Mouse (Mus musculus) T-helper 17 cell (primary cell): ENCODE measurements around the gene Cd200r1.

Experiments used
- in situ Hi-C, 2 experiments: fragments of 300-600 bp; cut with MboI, MseI; formaldehyde crosslinking; loops; 1 replicate in 1 of 2; 2 replicates in 1 of 2; pipeline ENCODE4 v1.15.1; 2025; ENCODE audit warnings: high pct_unique_total_duplicates in 2 of 2

Cd200r1 gene

DNA sequence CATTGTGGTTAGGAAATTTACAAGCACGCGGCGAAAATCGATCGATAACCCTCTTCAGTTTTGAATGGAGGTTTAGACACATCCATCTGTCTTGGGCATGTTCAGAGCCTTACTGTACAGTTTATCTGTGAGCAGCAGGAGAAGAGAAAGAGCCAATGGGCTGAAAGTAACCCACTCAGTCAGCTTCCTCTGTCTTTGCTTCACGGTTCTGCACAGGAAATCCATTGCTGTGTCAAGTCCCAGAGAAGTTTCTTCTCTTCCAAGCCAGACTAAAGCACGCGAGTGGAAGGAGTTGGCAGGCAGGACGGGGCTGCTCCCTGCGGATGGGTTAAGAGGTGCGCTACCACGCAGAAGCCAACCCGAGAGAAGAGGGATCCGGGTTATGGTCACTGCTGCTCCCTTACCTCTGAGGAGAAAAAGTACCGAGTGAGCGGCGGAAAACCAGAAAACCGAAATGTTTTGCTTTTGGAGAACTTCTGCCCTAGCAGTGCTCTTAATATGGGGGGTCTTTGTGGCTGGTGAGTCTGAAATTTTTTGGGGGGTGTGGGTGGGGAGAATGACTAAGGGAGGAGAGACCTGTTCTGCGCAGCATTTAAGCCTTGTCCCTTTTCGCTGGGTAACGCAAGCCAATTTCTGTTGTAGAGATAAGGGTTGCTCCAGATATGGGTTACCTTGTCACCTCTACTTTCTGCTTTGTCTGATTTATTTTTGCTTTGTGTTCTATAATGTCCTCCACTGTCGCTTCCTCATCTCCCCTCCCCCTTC, at the start of gene Cd200r1:
Gene Cd200r1, plus strand, starts transcription at position 182 of the 765 bp plus-strand sequence.
- in situ Hi-C loops, result loop anchor here (10.0 to 25.0 kb wide), 3 partner anchors 269 to 1878 kb away; partner anchors contain the start of genes Abhd10 (in 1 of the 2) and Zbtb20 (in 1 of the 2)

DNA sequence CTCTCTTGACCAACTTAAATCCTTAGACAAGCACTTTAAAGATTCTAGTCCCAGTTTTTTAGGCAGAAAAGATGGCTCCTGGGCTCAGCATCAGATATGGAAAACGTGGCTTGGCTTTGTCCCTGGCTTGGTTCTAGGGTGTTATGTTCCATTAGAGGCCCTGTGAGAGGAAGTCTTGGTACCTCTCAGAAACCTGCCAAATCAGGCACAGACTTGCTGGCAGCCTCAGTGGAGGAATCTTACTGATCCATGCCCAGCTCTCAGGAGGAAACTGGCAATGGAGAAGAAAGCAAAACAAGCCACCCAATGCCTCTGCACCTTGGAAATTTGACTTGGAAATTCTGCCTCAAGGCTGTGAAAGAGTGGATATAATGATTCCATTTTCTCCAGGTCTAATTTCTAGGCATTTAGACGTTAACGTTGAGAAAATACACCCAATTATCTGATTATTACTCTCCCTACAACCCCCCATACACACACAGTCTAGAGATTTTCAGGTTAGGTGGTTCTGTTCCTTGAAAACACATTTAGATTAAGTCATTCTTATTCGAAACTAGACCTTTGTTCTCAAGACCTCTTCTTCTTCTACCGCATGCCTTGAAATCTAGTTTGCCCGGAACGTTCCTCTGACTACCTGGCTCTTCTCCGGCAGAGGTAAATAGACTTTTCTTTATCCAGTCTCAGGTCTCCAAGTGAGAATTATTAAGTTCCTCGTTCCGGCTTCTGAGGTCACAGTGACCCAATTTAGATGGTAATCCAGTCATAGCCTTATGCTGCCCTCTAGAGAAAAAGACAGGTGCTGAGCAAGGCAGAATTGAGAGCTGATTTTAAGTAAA, 49.0 kb upstream of the Cd200r1 start:
- in situ Hi-C loops, result loop anchor here in 1 of 2 experiments (5.0 kb wide), 1 partner anchor 234 kb away; no protein-coding TSS in a partner anchor

- in situ Hi-C loops, result loop anchor here in 1 of 2 experiments (5.0 kb wide), 1 partner anchor 235 kb away; no protein-coding TSS in a partner anchor
Observed at GRCm38 (mm10) chr16:44717141-44717634, 48.3 kb upstream of the Cd200r1 start.

DNA sequence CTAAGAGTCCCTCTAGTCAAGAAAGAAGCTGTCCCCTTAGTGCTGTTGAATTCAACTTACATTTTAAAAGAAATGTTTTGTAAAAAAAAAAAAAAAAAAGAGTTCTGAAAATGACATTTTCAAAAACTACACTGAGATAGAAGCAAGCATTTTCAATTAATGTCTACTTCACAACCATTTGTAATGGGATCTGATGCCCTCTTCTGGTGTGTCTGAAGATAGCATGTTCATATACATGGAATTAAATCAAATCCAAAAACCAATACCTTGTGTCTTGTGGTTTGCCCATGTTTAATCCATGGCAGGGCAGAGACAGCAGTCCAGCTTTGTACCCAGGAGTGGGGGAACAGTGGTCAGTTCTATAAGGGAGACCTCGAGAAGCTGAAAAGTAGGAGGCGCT, 47.7 kb upstream of the Cd200r1 start:
- in situ Hi-C loops, result loop anchor here in 1 of 2 experiments (5.0 kb wide), 1 partner anchor 236 kb away; no protein-coding TSS in a partner anchor

- in situ Hi-C loops, result loop anchor here in 1 of 2 experiments (5.0 kb wide), 1 partner anchor 237 kb away; no protein-coding TSS in a partner anchor
Observed at GRCm38 (mm10) chr16:44719349-44719748, 46.2 kb upstream of the Cd200r1 start.

GRCm38 (mm10) chr16:44720518-44720917, 45.0 kb upstream of the Cd200r1 start:
- in situ Hi-C loops, result no loop called here

DNA sequence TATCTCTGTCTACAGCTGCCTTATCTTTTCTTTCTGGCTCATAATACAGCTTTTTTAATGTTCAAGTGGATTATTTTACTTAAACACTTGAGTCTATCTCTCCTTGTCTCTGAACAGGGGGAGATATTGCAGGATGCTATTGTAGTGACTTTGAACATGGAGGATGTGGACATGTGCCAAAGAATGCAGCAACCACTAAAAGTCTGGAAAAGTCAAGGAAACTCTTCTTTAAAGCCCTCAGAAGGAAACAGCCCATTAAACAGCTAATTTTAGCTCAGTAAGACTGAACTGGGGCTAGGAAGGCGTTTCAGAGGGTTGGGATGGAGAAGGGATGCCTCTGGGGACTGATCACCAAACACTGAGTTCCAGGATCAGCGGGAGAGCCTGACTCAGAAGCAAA, 42.9 kb upstream of the Cd200r1 start:
- in situ Hi-C loops, result no loop called here

DNA sequence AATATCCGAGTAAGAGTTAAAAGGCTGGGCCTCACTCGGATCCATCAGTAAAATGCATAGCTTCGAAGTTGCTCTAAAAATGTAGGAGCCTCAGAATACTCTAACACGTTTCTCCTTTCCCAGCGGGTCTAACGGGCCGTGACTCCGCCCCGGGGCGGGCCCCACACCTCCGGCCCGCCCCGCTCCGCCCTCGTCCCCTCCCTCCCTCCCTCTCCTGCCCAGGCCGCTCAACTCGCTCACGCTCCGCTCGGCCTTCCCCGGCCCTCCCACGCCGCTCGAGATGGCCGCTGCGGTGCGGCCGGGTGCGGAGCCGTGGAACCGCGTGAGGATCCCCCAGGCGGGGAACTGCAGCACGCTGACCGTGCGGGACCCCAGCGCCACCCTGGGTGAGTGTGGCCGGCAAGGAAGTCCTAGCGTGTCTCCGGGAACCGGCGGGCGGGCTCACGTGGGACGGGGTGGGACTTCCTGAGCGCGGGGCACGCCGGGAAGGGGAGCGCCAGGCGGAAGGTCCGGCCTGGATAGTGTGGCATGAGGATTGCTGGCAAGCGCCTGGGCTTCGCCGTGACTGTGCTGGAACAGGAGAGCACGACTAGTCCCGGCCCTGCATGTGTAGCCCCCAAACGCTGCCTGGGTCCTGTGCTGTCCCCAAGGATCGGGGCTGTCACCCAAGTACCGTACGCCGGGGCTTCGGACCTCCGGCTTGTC, 41.3 kb upstream of the Cd200r1 start, which contains the start of gene Nepro:
Gene Nepro, plus strand, starts transcription at position 219 of the 705 bp plus-strand sequence.
- in situ Hi-C loops, result no loop called here

DNA sequence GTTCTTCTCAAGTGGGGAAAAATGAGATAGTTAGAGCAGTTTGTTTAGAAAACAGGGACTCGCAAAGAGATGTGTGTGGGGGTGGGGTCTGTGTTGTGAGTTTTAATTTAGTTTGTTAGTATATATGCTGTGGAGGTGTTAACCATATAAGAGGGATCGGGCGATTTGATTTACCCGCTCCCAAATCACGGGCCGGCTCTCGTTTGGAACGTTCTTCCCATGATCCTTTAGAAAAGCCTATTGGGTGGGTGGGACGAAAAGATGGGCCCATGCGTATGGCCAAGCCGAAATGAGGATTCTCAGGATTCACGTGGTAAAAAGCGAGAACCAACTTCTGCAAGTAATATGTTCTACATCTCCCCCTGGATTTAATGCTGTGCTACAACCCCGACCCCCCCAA, 40.7 kb upstream of the Cd200r1 start:
- in situ Hi-C loops, result no loop called here

GRCm38 (mm10) chr16:44725286-44726223, 40.0 kb upstream of the Cd200r1 start:
- in situ Hi-C loops, result no loop called here

- in situ Hi-C loops, result no loop called here
Observed at GRCm38 (mm10) chr16:44727525-44727924, 38.0 kb upstream of the Cd200r1 start.

DNA sequence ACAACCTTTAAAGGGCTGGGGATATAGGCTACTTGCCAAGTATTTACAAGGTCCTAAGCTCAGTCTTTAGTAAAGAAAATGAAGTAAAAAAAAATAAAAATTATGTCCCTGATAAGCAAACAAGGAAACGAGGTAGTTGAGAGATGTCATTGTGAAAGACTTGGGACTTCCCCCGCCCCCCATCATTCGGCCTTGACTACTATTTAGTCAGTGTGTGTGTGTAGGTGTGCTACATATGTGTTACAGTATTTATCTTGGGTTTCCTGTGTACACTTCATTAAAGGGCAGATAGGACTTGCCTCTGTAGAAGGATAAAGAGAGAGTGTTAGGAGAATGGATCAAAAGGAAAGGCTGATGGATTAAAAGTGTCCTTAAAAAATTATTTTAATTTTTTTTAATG, 31.5 kb upstream of the Cd200r1 start:
- in situ Hi-C loops, result no loop called here

DNA sequence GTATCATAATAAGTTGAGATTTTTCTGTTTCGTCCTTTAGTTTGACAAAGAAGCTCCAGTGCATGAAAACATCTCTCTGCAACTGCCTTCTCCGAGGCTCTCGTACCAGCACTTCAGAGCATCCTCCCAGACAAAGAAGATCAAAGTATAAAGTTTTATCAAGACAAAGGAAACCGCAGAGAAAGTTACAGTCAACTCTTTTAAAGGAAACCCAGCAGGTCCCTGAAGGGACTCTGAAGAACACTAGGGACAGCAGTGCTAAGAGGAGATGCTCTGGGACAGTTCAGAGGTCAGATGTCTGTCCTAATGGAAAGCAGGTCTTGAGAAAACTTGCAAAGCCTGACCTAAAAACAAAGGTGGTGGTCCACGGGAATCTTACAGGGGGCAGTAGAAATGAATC, 29.9 kb upstream of the Cd200r1 start:
- in situ Hi-C loops, result no loop called here

DNA sequence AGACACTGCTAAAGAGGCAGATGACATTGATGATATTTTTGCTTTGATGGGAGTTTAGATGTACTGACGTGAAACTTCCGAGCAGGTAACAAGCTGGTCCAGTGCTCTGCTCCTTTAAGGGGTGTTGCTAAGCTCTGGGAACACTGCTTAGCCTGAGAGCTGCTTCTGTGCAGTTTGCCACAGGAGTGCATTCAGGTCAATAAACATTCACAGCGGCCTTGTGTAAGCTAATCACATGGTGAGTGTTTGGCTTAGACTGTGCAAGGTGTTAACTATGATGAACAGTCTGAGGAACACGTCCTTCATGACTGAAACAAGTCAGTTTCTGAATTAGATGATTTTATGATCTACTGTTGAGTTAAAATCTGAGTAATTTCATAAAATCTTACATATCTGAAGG, 29.4 kb upstream of the Cd200r1 start:
- in situ Hi-C loops, result no loop called here

DNA sequence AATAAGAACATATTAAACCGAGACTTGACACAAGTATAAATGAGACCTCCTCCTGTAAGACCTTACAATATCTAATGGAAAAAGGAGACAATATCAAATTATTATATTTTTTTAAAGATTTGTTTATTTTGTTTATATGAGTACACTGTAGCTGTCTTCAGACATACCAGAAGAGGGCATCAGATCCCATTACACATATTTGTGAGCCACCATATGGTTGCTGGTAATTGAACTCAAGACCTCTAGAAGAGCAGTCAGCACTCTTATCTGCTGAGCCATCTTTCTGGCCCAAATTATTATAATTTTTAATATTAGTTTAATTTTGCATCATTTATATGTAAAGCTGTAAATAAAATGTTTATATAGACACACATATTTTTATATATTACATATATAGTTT, 22.8 kb upstream of the Cd200r1 start:
- in situ Hi-C loops, result loop anchor here in 1 of 2 experiments (10.0 kb wide), 1 partner anchor 352 kb away; the partner anchor contains the start of gene Ccdc80

DNA sequence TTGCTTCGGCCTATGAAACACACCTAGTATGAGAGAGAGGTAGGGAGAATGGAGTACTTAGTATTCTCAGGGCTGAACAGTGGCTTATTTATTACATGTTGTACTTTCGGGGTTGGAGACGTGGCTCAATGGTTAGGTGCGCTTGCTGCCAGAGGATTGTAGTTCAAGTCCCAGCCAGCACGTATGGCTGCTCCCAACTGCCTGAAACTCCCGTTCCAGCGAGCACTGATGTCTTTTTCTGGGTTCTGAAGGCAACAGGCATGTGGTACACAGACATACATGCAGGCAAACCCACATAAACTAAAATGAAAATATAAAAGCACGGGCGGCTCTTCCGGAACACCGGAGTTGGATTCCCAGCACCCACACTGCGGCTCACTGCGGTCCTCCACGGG, 20.1 kb upstream of the Cd200r1 start:
- in situ Hi-C loops, result loop anchor here in 1 of 2 experiments (10.0 kb wide), 1 partner anchor 349 kb away; the partner anchor contains the start of gene Ccdc80

DNA sequence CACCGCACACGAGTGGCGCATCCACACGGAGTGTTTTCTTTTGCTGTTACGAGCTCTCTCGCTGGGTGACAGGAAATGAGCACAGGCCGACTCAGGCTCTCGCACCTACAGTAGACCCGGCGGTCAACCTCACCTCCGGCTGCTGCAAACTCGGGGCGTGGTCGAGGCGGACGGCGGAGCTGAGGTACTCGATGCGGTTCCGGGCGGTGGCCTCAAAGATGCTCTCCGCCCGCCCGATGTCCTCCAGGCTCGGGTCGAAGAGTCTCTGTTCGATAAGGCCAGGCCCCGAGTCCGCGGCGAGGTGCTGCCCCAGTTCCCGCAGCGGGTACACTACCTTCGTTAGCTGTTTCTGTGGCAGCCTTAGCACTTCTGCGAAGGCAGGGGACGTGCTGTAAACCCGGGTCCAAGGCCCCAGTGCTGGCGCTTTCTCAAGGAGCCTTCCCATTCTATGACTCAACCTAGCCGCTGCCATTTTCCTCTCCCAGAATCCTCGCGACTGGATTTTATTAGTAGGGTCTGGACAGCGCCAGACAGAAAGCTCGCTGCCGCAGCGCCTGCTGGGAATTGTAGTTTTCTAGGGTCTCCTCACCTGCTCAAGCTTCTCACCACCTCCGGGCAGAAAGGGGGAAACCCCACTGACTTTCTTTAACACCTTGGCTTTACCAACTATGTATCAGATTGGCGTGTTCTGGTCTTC, 19.5 kb upstream of the Cd200r1 start, which contains the start of gene Gtpbp8:
Gene Gtpbp8, minus strand, starts transcription at position 498 of the 697 bp plus-strand sequence.
- in situ Hi-C loops, result loop anchor here in 1 of 2 experiments (10.0 kb wide), 1 partner anchor 349 kb away; the partner anchor contains the start of gene Ccdc80

DNA sequence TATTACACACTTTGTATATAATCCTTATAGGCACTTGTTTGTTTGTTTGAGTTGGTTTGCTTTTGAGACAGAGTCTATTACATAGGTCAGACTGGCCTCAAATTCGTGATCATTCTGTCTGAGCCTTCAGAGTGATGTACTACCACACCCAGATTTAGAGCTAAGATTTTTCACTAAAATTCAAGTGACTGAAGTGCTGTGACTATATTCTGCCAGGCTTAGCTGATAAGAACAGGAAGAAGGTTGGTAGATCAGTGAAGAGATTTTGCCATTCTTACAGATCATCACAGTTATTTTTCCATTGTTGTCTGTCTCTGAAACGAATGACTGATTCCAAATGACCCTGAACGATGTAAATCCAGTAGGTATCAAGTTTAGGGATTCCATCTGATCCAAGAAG, 17.5 kb upstream of the Cd200r1 start:
- in situ Hi-C loops, result loop anchor here in 1 of 2 experiments (10.0 kb wide), 1 partner anchor 347 kb away; the partner anchor contains the start of gene Ccdc80

DNA sequence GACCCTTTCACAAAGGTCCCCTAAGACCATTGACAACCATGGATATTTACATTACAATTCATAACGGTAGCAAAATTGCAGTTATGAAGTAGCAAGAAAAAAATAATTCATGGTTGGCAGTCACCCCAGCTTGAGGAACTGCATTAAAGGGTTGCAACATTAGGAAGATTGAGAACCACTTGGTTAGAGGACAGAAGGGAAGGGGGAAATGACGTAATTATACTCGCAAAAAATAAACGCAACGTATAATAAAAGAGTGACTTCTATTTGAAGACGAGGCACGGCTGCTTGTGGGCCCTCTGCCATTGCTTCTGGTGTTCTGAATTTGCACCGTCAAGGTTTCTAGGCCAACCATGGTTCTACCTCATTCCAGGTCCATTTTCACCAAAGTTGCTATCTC, 7.8 kb upstream of the Cd200r1 start:
- in situ Hi-C loops, result loop anchor here in 1 of 2 experiments (25.0 kb wide), 1 partner anchor 1870 kb away; the partner anchor contains the start of gene Zbtb20
